Mouse (Mus musculus) 3134 (cell line): Measurements from ENCODE around the gene Lgals7.

ENCODE experiments used
- DNase-seq: peaks from one replicate; pipeline ENCODE4 v3.0.0-alpha.2; 2011; ENCODE audit warnings: low spot score; ENCODE audit not compliant: insufficient read length; ENCODE audit errors: extremely low read depth

Lgals7 gene

DNA sequence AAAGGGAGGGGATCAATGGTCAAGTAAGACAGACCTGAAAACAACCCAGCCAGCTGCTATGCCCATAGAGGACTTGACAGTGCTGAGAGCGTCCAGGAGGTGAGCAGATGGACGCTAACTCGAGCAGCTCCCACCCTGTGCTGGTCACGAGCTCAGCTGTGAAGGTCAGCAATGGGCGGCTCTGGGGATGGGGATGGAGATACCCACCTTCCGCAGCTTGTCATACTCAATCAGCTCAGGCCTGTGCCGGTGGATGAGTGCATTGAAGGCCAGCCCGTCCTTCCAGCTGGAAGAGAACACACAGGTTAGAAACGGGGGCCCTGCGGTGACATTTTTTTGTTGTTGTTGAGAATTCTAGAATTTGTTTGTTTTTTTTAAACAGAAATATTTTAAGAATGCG lies 49.5 kb downstream of the Lgals7 start:
- no peak for DNase-seq
